Mouse (Mus musculus) bone marrow macrophage, adult 2 months (primary cell): ENCODE results near the gene Fcgr1. TPM values are rescaled to one million over a fixed set of nuclear protein-coding genes. Genes with fewer than 3 reads are reported as not detected.

ENCODE experiments used
- H3K27ac ChIP-seq: 2 replicates; pipeline ENCODE4 v1.5.1; 2012; ENCODE audit warnings: low read depth, low read length; ENCODE audit not compliant: insufficient read depth
- H3K4me1 ChIP-seq: 2 replicates; pipeline ENCODE4 v1.6.1; 2012; ENCODE audit warnings: low read length; ENCODE audit not compliant: control insufficient read depth, insufficient read depth
- H3K4me3 ChIP-seq: 2 replicates; pipeline ENCODE4 v1.5.1; 2012; ENCODE audit warnings: mild to moderate bottlenecking, low read length, moderate library complexity; ENCODE audit not compliant: insufficient read depth
- CTCF ChIP-seq: IDR thresholded peaks from 2 replicates; pipeline ENCODE4 v1.5.1; 2012; ENCODE audit warnings: low read depth, mild to moderate bottlenecking, low read length, moderate library complexity
- POLR2A ChIP-seq: IDR thresholded peaks from 2 replicates; pipeline ENCODE4 v1.6.1; 2012; ENCODE audit warnings: mild to moderate bottlenecking, low read depth, low read length, borderline replicate concordance
- polyA plus RNA-seq: library from polyadenylated mRNA; stranded (reverse); fragments of >200 nt; gene quantifications from 2 replicates; pipeline ENCODE4 v1.2.4, GENCODE M21; 2012; ENCODE audit not compliant: missing spikeins, insufficient read depth, insufficient read length

The Fcgr1 gene
- polyA plus RNA-seq, 1 experiment = 166 TPM

DNA sequence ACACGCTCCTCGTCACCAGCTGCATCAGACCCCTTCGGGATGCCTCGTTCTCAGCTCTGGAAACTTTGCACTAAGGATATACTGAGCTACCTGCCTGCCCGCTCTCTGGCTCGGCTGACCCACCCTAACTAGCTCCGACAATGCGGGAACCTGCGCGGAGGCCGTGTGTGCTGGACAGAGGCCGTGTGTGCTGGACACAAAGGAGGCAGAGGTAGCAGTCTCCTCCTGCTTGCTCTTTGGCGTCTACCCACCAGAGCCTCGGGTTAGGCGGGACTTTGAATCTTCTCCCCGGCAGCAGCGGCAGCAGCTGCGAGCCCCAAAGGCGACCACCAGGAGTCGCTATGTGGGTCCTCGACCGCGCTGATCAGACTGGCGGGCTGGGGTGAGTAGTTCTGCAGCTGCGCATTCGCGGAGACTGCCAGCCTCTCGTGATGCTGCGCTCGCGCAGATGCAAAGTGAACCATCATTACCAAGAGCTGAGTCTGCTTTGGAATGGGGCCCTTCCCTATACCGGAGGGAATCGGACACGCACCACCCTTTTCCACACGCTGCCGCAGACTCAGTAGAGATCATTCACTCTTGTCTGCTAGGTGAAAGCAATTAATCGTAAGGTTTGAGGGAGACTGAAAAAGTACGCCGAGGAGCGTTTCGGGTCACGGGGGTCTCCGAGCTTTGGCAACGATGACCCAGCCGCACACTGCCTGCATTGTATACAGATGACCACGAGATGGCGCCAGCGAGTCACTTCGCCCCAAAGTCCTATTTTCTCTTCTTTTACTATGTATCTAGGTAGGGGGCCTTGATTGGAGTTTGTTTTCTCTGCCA lies 15.8 kb downstream of the Fcgr1 start:
- Histone ChIP-seq H3K27ac (peak overlapping the region; percentile 31), H3K4me1 (0 out of 2 replicates have a peak, but pooled peaks cover 2% of the 10 kb centered on the region), H3K4me3 (peak overlapping the region; percentile 70)
- peak; percentile 67 for TF ChIP-seq CTCF
- no peak for TF ChIP-seq POLR2A

- Histone ChIP-seq H3K4me3 (peak overlapping the region; percentile 70), H3K27ac (no peak overlapping the region), H3K4me1 (0 out of 2 replicates have a peak, but pooled peaks cover 2% of the 10 kb centered on the region)
- TF ChIP-seq CTCF (no peak), POLR2A (no peak)
Observed at GRCm38 (mm10) chr3:96277428-96277799, 16.4 kb downstream of the Fcgr1 start.

DNA sequence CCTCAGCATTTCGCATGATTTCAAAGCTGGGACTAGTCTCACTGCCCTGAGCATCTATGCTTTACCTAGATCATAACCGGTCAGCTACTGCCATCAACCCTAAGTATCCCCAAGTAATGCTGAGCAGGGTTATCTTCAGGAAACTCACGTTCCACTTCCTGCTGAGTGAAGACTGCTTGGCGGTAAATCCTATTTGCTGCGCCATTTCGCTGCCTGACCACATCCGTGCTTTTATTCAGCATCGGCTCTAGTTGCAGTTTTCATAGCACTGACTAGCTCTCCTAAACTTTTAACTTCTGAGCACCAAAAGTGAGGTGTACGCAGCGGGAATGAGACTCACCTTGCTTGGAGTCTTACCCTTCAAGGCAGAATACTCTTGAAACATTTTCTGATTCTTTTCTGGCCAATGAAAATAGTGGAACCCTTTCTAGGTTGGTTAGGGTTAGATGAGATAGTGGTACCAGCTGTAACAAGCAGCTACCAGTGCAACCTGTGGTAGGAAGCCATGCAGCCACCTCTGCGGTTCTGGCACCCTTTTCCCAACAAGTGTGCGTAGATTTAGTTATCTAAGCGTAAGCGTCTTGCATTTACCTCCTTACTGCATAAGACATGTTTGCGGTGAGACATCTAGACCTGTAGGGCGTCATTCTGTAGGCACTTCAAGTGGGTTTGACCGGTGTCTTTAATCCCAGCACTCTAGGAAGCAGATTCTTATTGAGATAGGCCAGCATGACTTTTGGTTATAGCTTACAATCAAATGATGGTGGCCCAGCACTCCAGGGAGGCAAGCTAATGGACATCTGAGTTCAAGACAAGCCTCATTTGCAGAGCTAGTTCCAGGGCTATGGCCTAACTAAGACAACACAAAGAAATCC lies 19.9 kb downstream of the Fcgr1 start:
- TF ChIP-seq POLR2A (no peak), CTCF (no peak)
- H3K27ac ChIP-seq = no peak overlapping the region
- 0 out of 2 replicates have a peak, but pooled peaks cover 2% of the 10 kb centered on the region for H3K4me1 ChIP-seq
- no peak overlapping the region for H3K4me3 ChIP-seq

GRCm38 (mm10) chr3:96269511-96270474 lies 24.0 kb downstream of the Fcgr1 start, which contains the start of gene Hist2h2bb:
Hist2h2bb (plus strand) TSS chr3:96269752.
- TF ChIP-seq POLR2A (peak; percentile 94; the same call in 1 of the 2 replicates), CTCF (no peak)
- H3K4me3 ChIP-seq = peak within 1 kb of the TSS; percentile 69

DNA sequence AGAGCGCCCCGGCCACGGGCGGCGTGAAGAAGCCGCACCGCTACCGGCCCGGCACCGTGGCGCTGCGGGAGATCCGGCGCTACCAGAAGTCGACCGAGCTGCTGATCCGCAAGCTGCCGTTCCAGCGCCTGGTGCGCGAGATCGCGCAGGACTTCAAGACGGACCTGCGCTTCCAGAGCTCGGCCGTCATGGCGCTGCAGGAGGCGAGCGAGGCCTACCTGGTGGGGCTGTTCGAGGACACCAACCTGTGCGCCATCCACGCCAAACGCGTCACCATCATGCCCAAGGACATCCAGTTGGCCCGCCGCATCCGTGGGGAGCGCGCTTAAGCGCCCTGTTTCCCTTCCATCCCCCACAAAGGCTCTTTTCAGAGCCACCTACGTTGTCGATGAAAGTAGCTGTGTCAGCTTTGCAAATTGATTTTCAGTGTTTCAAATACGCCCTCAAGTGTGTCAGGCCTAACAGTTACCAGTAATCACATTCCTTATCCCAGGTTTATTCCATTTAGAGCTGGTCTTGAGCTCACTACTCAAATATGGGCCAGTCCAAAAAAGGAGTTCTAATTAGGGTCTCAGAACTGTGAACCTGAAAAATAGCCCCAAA lies 24.9 kb downstream of the Fcgr1 start:
- H3K4me1 ChIP-seq = peaks cover 20% of the 10 kb centered on the region
- H3K27ac ChIP-seq = peak overlapping the region; percentile 94
- H3K4me3 ChIP-seq = peak overlapping the region; percentile 69

More at GRCm38 (mm10) chr3:96269511-96270474, 24.0 kb downstream of the Fcgr1 start, which contains the start of gene Hist2h2bb:
- H3K27ac ChIP-seq = peak within 1 kb of the TSS; percentile 94
- peaks cover 14% of the 10 kb centered on the region for H3K4me1 ChIP-seq

DNA sequence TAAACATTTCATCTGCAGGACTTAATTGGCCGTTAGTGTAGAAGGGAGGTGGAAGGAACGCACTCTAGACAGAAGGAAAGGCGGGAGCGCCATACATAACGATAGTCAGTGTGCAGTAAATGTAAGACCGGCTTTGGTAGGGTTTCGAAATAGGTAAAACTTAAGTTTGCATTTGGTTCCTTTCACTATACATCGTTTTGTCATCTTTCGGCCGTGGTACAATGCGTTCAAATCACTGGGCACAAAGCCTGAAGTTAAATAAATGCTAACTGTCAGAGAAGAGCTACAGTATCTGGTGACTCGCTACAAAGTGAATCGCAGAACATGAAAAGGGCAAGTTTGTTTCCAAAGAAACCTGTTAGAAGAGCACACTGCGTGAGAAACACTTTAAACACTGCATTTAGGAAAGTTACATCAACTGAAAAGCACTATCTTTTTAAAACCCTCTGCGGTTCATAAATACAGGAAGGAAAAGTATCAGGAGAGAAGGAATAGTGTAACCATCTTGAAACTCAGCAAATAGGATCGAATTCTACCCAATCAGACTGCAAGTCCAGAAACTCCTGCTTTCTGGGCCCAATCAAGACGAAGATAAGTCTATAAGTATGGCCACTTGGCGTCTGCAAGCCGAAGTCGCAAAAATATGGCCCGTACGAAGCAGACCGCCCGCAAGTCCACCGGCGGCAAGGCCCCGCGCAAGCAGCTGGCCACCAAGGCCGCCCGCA lies 25.6 kb downstream of the Fcgr1 start, which contains the start of gene Hist2h3b:
TSS of gene Hist2h3b (plus strand) at position 604 of the 725 bp plus-strand sequence.
- Histone ChIP-seq H3K27ac (peak within 1 kb of the TSS; percentile 94), H3K4me1 (peaks cover 20% of the 10 kb centered on the region)
- TF ChIP-seq POLR2A = no peak
- no peak for TF ChIP-seq CTCF

DNA sequence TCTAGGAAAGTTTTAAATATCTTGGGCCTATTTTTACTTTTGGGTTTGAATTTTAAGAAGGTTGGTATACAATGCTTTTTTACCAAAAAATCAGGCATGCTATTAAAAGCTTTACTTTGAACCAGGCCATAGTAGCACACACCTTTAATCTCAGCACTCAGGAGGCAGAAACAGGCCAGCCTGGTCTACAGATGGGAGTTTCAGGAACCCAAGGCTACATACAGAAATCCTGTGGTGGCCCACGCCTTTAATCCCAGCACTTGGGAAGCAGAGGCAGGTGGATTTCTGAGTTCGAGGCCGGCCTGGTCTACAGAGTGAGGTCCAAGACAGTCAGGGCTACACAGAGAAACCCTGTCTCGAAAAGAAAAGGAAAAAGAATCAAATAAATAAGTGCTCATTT lies 26.2 kb downstream of the Fcgr1 start:
- Histone ChIP-seq H3K27ac (0 out of 2 replicates have a peak overlapping the region, but pooled peaks have one; percentile 24), H3K4me1 (peaks cover 20% of the 10 kb centered on the region), H3K4me3 (no peak overlapping the region)
- no peak for TF ChIP-seq POLR2A
- TF ChIP-seq CTCF = no peak

More for the DNA sequence above, 25.6 kb downstream of the Fcgr1 start, which contains the start of gene Hist2h3b:
- H3K4me3 ChIP-seq = peak within 1 kb of the TSS; percentile 69

GRCm38 (mm10) chr3:96266132-96266710 lies 27.5 kb downstream of the Fcgr1 start:
- TF ChIP-seq CTCF = no peak
- TF ChIP-seq POLR2A = no peak
- no peak overlapping the region for H3K4me3 ChIP-seq
- peaks cover 26% of the 10 kb centered on the region for H3K4me1 ChIP-seq
- H3K27ac ChIP-seq = no peak overlapping the region
